Mouse (Mus musculus): Measurements from ENCODE around the gene Glis2.

Glis2 gene

DNA sequence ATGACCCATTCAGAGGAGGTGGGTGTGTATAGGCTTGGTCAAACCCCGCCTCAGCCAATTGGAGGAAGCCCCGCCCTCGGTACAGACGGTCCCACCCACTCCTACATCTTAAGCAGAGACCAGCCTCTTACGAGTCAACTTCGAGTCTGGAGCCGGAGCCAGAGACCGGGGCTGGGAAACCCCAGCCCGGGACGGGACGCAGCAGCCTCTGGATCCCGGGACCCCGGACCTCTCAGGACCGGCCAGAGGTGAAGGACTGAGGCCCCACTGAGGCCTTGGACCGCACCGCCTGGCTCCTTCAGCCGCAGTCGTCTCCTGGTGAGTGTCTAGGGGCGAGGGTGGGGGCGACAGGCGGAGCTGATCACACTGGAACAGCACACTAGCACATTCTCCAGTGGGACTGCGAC, 45.3 kb downstream of the Glis2 start, which contains the start of the genes Vasn and Dnaja3:
Gene Vasn, plus strand, starts transcription at position 111 of the 407 bp plus-strand sequence.
Gene Dnaja3, plus strand, starts transcription at position 159 of the 407 bp plus-strand sequence.
- DNase-seq (ENCODE audit: low read depth, low spot score) = peak; percentile 95

DNA sequence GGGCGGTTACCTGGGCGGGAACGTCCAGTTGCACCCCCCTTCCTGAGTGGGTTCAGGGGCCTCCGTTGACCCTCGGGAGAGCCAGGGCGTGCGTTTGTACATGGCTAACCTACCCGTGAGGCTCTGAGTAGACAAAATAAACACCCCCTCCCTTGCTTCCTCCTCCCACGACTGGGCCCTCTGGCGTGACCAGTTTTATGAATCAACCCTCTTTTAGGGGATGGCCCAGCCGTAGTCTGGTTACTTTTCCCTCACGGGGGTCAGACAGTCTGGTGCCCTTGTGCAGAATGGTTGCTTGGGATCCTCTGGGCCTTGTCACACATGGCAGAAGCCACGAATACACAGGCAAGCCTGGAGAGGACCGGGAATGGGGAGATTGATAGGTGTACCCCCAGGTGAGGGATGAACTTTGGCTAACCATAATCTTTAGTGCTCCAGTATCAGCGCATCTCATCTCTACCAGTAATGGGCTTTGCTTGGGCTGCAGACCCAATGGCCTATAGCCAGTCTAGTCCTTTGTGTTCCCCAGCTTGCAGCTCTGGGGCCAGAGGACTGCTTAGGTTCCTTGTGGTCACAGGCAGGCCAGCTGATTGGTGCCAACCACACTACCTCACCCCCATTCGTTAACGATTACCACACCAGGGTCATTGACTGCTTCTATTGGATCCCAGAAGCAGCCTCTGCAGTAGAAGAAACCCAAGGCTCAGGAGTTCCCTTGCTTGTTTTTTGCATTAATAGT, 45.9 kb downstream of the Glis2 start:
- no peak for DNase-seq (ENCODE audit: low read depth, low spot score)

GRCm38 (mm10) chr16:4641119-4641838, 46.8 kb downstream of the Glis2 start:
- DNase-seq (ENCODE audit: low read depth, low spot score) = no peak

GRCm38 (mm10) chr16:4642190-4642589, 47.7 kb downstream of the Glis2 start:
- peak; percentile 65 for DNase-seq (ENCODE audit: low read depth, low spot score)

DNA sequence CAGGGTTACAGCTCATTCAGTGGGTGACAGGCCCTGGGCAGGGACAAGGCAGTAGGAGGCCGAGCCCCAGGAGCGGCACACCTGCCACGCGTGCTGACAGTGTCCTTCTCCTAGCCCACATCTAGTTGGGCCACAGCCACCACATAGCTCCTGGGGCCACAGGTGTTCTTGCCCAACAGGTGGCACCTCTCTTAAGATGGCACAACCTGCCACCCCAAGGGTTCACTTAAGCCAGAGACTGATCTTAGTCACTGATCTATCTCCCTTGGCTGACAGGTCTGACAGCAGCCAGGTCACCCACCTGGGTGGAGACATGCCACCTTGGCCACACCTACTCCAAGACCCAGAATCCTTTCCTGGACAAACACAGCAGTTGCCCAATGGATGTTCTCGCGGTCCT, 48.4 kb downstream of the Glis2 start:
- DNase-seq (ENCODE audit: low read depth, low spot score) = no peak

DNA sequence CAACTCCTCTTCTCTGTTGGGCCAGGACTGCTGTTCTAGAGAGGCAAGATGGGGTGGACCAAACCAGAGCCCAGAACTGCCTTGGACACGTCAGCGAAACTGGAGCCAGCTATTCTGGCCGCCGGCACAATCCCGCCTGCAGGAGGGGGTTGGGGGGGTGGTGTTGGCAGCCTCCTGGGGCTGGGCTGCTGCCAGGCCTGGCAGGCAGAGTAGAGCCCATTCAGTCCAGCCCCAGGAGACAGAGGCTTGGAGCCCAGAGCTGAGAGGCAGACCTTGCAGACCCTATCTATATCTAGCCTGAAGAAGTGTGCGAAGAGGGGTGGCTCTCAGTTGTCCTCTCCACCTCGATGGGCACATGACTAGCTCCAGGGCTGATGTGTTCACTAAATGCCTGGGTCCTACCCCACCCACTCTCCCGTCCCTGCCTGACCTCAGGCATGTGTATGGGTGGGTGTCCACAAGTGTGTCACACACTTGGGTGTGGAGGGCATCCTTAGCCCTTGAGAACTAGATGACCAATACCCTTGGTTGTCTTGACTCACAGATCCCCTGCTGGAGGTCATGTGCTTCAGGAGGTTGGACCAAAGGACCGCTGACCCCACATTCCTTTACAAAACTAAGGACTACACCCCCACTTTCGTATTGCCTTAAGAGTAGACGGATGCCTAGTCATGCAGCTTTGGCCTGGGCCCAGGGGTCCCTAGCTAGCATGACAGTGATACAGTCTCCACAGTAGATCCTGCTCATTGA, 49.3 kb downstream of the Glis2 start:
- DNase-seq (ENCODE audit: low read depth, low spot score) = no peak

- DNase-seq (ENCODE audit: low read depth, low spot score) = no peak
These were observed 51.4 kb downstream of the Glis2 start for GRCm38 (mm10) chr16:4645867-4646266.

GRCm38 (mm10) chr16:4646831-4647230, 52.3 kb downstream of the Glis2 start:
- no peak for DNase-seq (ENCODE audit: low read depth, low spot score)

GRCm38 (mm10) chr16:4647651-4648141, 53.2 kb downstream of the Glis2 start:
- no peak for DNase-seq (ENCODE audit: low read depth, low spot score)

DNA sequence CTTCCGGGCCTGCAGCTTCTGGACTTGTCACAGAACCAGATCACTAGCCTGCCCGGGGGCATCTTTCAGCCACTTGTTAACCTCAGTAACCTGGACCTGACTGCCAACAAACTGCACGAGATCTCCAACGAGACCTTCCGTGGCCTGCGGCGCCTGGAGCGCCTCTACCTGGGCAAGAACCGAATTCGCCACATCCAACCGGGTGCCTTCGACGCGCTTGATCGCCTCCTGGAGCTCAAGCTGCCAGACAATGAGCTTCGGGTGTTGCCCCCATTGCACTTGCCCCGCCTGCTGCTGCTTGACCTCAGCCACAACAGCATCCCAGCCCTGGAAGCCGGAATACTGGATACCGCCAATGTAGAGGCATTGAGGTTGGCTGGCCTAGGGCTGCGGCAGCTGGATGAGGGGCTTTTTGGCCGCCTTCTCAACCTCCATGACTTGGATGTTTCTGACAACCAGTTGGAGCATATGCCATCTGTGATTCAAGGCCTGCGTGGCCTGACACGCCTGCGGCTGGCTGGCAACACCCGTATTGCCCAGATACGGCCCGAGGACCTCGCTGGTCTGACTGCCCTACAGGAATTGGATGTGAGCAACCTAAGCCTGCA, 54.0 kb downstream of the Glis2 start:
- peak; percentile 75 for DNase-seq (ENCODE audit: low read depth, low spot score)

GRCm38 (mm10) chr16:4649211-4649610, 54.7 kb downstream of the Glis2 start:
- DNase-seq (ENCODE audit: low read depth, low spot score) = no peak

- no peak for DNase-seq (ENCODE audit: low read depth, low spot score)
These were observed 55.2 kb downstream of the Glis2 start for GRCm38 (mm10) chr16:4649692-4650091.

- DNase-seq (ENCODE audit: low read depth, low spot score) = no peak
These were observed 55.6 kb downstream of the Glis2 start for GRCm38 (mm10) chr16:4650161-4650560.

GRCm38 (mm10) chr16:4651081-4651480, 56.6 kb downstream of the Glis2 start:
- no peak for DNase-seq (ENCODE audit: low read depth, low spot score)

DNA sequence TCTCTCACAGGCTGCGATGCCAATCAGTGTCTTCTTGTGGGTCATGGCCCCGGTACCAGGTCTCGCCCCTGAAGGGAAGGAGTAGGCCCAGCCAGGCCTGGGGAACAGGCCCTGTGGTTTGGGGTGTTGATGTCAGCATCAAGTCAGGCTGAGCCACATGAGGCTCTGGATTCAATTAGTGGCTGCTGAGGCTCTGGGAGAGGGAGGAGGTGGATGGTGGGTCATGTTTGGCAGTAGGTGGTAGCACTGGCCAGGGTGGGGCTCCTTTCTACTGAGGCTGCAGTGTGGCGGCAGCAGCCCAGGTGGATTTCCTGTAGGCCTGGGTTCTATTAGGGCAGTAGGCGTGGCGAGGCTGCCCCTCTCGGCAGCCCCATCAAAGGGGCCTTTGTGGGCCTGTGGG, 57.1 kb downstream of the Glis2 start:
- no peak for DNase-seq (ENCODE audit: low read depth, low spot score)

GRCm38 (mm10) chr16:4652707-4653416, 58.3 kb downstream of the Glis2 start:
- no peak for DNase-seq (ENCODE audit: low read depth, low spot score)

- no peak for DNase-seq (ENCODE audit: low read depth, low spot score)
These were observed 60.2 kb downstream of the Glis2 start for GRCm38 (mm10) chr16:4654706-4655105.

- no peak for DNase-seq (ENCODE audit: low read depth, low spot score)
These were observed 60.8 kb downstream of the Glis2 start for GRCm38 (mm10) chr16:4655251-4655734.

- DNase-seq (ENCODE audit: low read depth, low spot score) = peak; percentile 43
These were observed 61.5 kb downstream of the Glis2 start for GRCm38 (mm10) chr16:4655764-4656570.

- no peak for DNase-seq (ENCODE audit: low read depth, low spot score)
These were observed 62.1 kb downstream of the Glis2 start for GRCm38 (mm10) chr16:4656571-4657081.
